Mouse (Mus musculus): ENCODE measurements at regions not wholly inside any gene's neighbourhood (a gene's known extent, or its start where the extent isn't known, plus 50 kb on each side); places are given as distances from the start of the nearest gene placed in this dataset.

GRCm38 (mm10) chr14:60528520-60528919, 105.3 kb upstream of the Spata13 start:
- no peak overlapping the region for H3K27ac ChIP-seq (replicated peaks)
- H3K27me3 ChIP-seq: no peaks in the 10 kb centered on the region
- peaks cover 26% of the 10 kb centered on the region for H3K4me1 ChIP-seq (replicated peaks)
- ATAC-seq (ENCODE audit: low read depth): no peak
- H3K9me3 ChIP-seq: no peaks in the 10 kb centered on the region
- 91% methylated on average over 7 of the region's 7 CpGs for WGBS
- H3K36me3 ChIP-seq: no peaks in the 10 kb centered on the region
- no peak overlapping the region for H3K4me3 ChIP-seq
- no peak overlapping the region for H3K4me2 ChIP-seq
- no peak overlapping the region for H3K9ac ChIP-seq

- no peak overlapping the region for H3K9ac ChIP-seq
- no peaks in the 10 kb centered on the region for H3K36me3 ChIP-seq
- no peak overlapping the region for H3K4me2 ChIP-seq
- 35% methylated on average over 3 of the region's 3 CpGs for WGBS
- no peaks in the 10 kb centered on the region for H3K9me3 ChIP-seq
- H3K27me3 ChIP-seq: no peaks in the 10 kb centered on the region
- ATAC-seq (ENCODE audit: low read depth): no peak; the same call in 1 of the 2 replicates
- peak overlapping the region; percentile 23; the same call in 1 of the 2 replicates for H3K27ac ChIP-seq (replicated peaks)
- no peak overlapping the region for H3K4me3 ChIP-seq
- H3K4me1 ChIP-seq (replicated peaks): peaks cover 31% of the 10 kb centered on the region
Observed at GRCm38 (mm10) chr14:60529022-60529421, 104.8 kb upstream of the Spata13 start.

- no peak overlapping the region for H3K4me2 ChIP-seq
- no peak overlapping the region for H3K9ac ChIP-seq
- no peaks in the 10 kb centered on the region for H3K9me3 ChIP-seq
- 41% methylated on average over 7 of the region's 7 CpGs for WGBS
- H3K27ac ChIP-seq (replicated peaks): 0 out of 2 replicates have a peak overlapping the region, but pooled peaks have one; percentile 9
- H3K27me3 ChIP-seq: no peaks in the 10 kb centered on the region
- H3K4me1 ChIP-seq (replicated peaks): peaks cover 35% of the 10 kb centered on the region
- H3K36me3 ChIP-seq: no peaks in the 10 kb centered on the region
- H3K4me3 ChIP-seq: no peak overlapping the region
- ATAC-seq (ENCODE audit: low read depth): no peak
Observed at GRCm38 (mm10) chr14:60529646-60530347, 104.0 kb upstream of the Spata13 start.

GRCm38 (mm10) chr14:60530348-60530711, 103.5 kb upstream of the Spata13 start:
- Histone ChIP-seq H3K4me2 (no peak overlapping the region), H3K36me3 (no peaks in the 10 kb centered on the region), H3K27ac (replicated peaks) (0 out of 2 replicates have a peak overlapping the region, but pooled peaks have one; percentile 9), H3K4me1 (replicated peaks) (peaks cover 35% of the 10 kb centered on the region), H3K4me3 (no peak overlapping the region), H3K9ac (no peak overlapping the region), H3K9me3 (no peaks in the 10 kb centered on the region), H3K27me3 (no peaks in the 10 kb centered on the region)
- 25% methylated on average over 6 of the region's 6 CpGs for WGBS
- ATAC-seq (ENCODE audit: low read depth): no peak

- Histone ChIP-seq H3K4me2 (no peak overlapping the region), H3K36me3 (no peaks in the 10 kb centered on the region), H3K4me1 (replicated peaks) (peaks cover 35% of the 10 kb centered on the region), H3K27ac (replicated peaks) (no peak overlapping the region), H3K27me3 (no peaks in the 10 kb centered on the region), H3K9ac (no peak overlapping the region), H3K9me3 (no peaks in the 10 kb centered on the region), H3K4me3 (no peak overlapping the region)
- 90% methylated on average over 5 of the region's 5 CpGs for WGBS
- ATAC-seq (ENCODE audit: low read depth): no peak
Observed at GRCm38 (mm10) chr14:60530973-60531372, 102.8 kb upstream of the Spata13 start.

GRCm38 (mm10) chr14:60531766-60532165, 102.0 kb upstream of the Spata13 start:
- Histone ChIP-seq H3K4me1 (replicated peaks) (peaks cover 35% of the 10 kb centered on the region), H3K27ac (replicated peaks) (no peak overlapping the region), H3K4me2 (no peak overlapping the region), H3K36me3 (no peaks in the 10 kb centered on the region), H3K4me3 (no peak overlapping the region), H3K9ac (no peak overlapping the region), H3K9me3 (no peaks in the 10 kb centered on the region), H3K27me3 (no peaks in the 10 kb centered on the region)
- ATAC-seq (ENCODE audit: low read depth): no peak

- Histone ChIP-seq H3K27ac (replicated peaks) (no peak overlapping the region), H3K4me3 (no peak overlapping the region), H3K4me2 (no peak overlapping the region), H3K9me3 (no peaks in the 10 kb centered on the region), H3K36me3 (no peaks in the 10 kb centered on the region), H3K27me3 (no peaks in the 10 kb centered on the region), H3K9ac (no peak overlapping the region), H3K4me1 (replicated peaks) (peaks cover 35% of the 10 kb centered on the region)
- WGBS: 36% methylated on average over 23 of the region's 23 CpGs
- peak; percentile 54; the same call in 1 of the 2 replicates for ATAC-seq (ENCODE audit: low read depth)
Observed at GRCm38 (mm10) chr14:60533452-60534224, 100.2 kb upstream of the Spata13 start.

- 73% methylated on average over 2 of the region's 2 CpGs for WGBS
- no peak for ATAC-seq (ENCODE audit: low read depth)
Observed at GRCm38 (mm10) chr14:60539040-60539439, 94.8 kb upstream of the Spata13 start.

GRCm38 (mm10) chr14:60540111-60540510, 93.7 kb upstream of the Spata13 start:
- H3K4me3 ChIP-seq: no peak overlapping the region
- WGBS: 89% methylated on average over 4 of the region's 4 CpGs
- H3K9ac ChIP-seq: no peak overlapping the region
- no peaks in the 10 kb centered on the region for H3K36me3 ChIP-seq
- no peak overlapping the region for H3K4me2 ChIP-seq
- no peak overlapping the region for H3K27ac ChIP-seq (replicated peaks)
- no peaks in the 10 kb centered on the region for H3K27me3 ChIP-seq
- H3K4me1 ChIP-seq (replicated peaks): 0 out of 2 replicates have a peak, but pooled peaks cover 3% of the 10 kb centered on the region
- H3K9me3 ChIP-seq: no peaks in the 10 kb centered on the region
- no peak for ATAC-seq (ENCODE audit: low read depth)

More at GRCm38 (mm10) chr14:60539040-60539439, 94.8 kb upstream of the Spata13 start:
- Histone ChIP-seq H3K9ac (no peak overlapping the region), H3K27ac (replicated peaks) (no peak overlapping the region), H3K36me3 (no peaks in the 10 kb centered on the region), H3K9me3 (no peaks in the 10 kb centered on the region), H3K4me2 (no peak overlapping the region), H3K4me1 (replicated peaks) (peaks cover 8% of the 10 kb centered on the region; the same call in 1 of the 2 replicates), H3K27me3 (no peaks in the 10 kb centered on the region), H3K4me3 (no peak overlapping the region)

- no peaks in the 10 kb centered on the region for H3K36me3 ChIP-seq
- no peak overlapping the region for H3K27ac ChIP-seq (replicated peaks)
- no peaks in the 10 kb centered on the region for H3K27me3 ChIP-seq
- H3K4me2 ChIP-seq: no peak overlapping the region
- no peak overlapping the region for H3K4me3 ChIP-seq
- H3K9me3 ChIP-seq: no peaks in the 10 kb centered on the region
- 0 out of 2 replicates have a peak, but pooled peaks cover 3% of the 10 kb centered on the region for H3K4me1 ChIP-seq (replicated peaks)
- no peak for ATAC-seq (ENCODE audit: low read depth)
- no peak overlapping the region for H3K9ac ChIP-seq
- 84% methylated on average over 5 of the region's 5 CpGs for WGBS
Observed at GRCm38 (mm10) chr14:60541596-60541995, 92.2 kb upstream of the Spata13 start.

- Histone ChIP-seq H3K9ac (no peak overlapping the region), H3K4me3 (no peak overlapping the region), H3K27me3 (no peaks in the 10 kb centered on the region), H3K36me3 (no peaks in the 10 kb centered on the region), H3K27ac (replicated peaks) (no peak overlapping the region), H3K4me1 (replicated peaks) (no peaks in the 10 kb centered on the region), H3K4me2 (no peak overlapping the region), H3K9me3 (no peaks in the 10 kb centered on the region)
- ATAC-seq (ENCODE audit: low read depth): no peak
Observed at GRCm38 (mm10) chr14:60544767-60545166, 89.0 kb upstream of the Spata13 start.

GRCm38 (mm10) chr14:60554222-60554740, 79.5 kb upstream of the Spata13 start:
- Histone ChIP-seq H3K27ac (replicated peaks) (peak overlapping the region; percentile 70), H3K4me2 (peak overlapping the region; percentile 41), H3K9me3 (no peaks in the 10 kb centered on the region), H3K36me3 (no peaks in the 10 kb centered on the region), H3K27me3 (no peaks in the 10 kb centered on the region), H3K4me1 (replicated peaks) (peaks cover 36% of the 10 kb centered on the region), H3K4me3 (no peak overlapping the region), H3K9ac (no peak overlapping the region)
- 5% methylated on average over 6 of the region's 6 CpGs for WGBS
- peak; percentile 92 for ATAC-seq (ENCODE audit: low read depth)
